9 mouse cellular contexts compared by ENCODE assay signal in the genomic region with DNA sequence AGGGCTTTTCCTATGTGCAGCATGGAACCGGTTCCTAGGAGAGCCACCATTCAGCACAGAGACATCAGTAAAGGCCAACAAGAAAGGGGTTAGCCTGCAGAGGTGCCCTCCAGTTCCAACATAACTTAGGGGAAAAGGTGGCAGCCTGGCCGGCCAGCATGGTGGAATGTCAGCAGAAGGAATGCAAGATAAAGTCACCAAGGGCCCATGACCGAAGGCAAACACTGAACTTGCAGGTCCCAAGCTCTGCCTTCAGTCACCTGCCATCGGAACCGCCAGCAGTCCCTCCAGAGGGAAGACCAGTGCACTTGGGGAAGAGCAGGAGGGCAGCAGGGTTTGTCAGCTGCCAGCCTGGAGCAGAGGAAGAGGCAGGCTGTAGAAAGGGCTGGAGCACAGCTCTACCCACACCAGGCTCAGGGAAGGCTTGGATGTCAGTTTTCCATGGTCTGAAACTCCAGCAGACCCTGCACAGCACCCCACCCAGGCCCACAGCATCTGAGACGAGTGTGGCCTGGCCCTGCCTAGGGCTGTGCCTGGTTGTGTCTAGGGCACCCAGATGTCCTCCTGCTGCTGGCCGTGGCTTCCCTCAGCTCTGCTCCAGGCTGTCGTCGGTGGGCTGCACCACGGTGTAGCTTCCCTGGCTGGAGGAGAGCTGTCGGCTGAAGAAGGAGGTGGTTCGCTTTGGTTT. TPM values are rescaled to one million over a fixed set of nuclear protein-coding genes. Genes with fewer than 3 reads are reported as not detected.
DNase-seq lines count a peak whose midpoint lies in the region; ATAC-seq and TF ChIP-seq lines count a peak whose summit lies in the region.
"Had no signal": no experiment of that assay in that cellular context is flagged by ENCODE, and none has a peak within 500 bp of the region (broad histone marks: within the 10 kb centered on the region; RNA-seq: fewer than 3 reads in every experiment).

No protein-coding gene starts in this region.

- H3K9me3 ChIP-seq in megakaryocyte, embryonic 14.5 days = no peaks in the 10 kb centered on the region
- no peaks in the 10 kb centered on the region for H3K9me3 ChIP-seq in heart, postnatal 0 days (replicated peaks; ENCODE audit: control insufficient read depth, low read length)
- H3K9me3 ChIP-seq in stomach, embryonic 14.5 days (ENCODE audit: control insufficient read depth, low read depth, low read length) = no peaks in the 10 kb centered on the region

- no peak for DNase-seq in gastrocnemius, adult 2 months
- DNase-seq in gastrocnemius, postnatal 10 days = no peak
- DNase-seq in heart, postnatal 0 days (ENCODE audit: low spot score) = peak; percentile 46
- no peak for DNase-seq in cerebellum, adult 18-20 months
- no peak for DNase-seq in right cerebral cortex, postnatal 10 days (ENCODE audit: low spot score in 2 of 2)
- DNase-seq: thymus, postnatal 25 days had no signal

- no peak for ATAC-seq in megakaryocyte, adult 5-6 weeks (ENCODE audit: poor library complexity, severe bottlenecking)
- no peak for ATAC-seq in heart, postnatal 0 days (ENCODE audit: insufficient read depth, low read depth)
- no peak for ATAC-seq in stomach, embryonic 14.5 days (ENCODE audit: insufficient number of reproducible peaks, insufficient read depth, low FRiP score, low read depth)

- TF ChIP-seq EP300 in heart, postnatal 0 days (IDR thresholded peaks at IDR 0.05; ENCODE audit: low read depth) = no peak

- peaks cover 65% of the 10 kb centered on the region for H3K36me3 ChIP-seq in megakaryocyte, embryonic 14.5 days (replicated peaks; ENCODE audit: low read length)
- peaks cover 37% of the 10 kb centered on the region for H3K36me3 ChIP-seq in heart, postnatal 0 days (replicated peaks; ENCODE audit: control insufficient read depth, insufficient read depth, low read length)
- H3K36me3 ChIP-seq in stomach, embryonic 14.5 days (ENCODE audit: control insufficient read depth, insufficient read depth, low read length) = peaks cover 10% of the 10 kb centered on the region; the same call in 1 of the 2 replicates

- intact Hi-C loops in gastrocnemius, adult 2 months (cut with DNase I) = no loop called here

- H3K4me1 ChIP-seq in megakaryocyte, embryonic 14.5 days = peaks cover 69% of the 10 kb centered on the region
- peaks cover 55% of the 10 kb centered on the region for H3K4me1 ChIP-seq in heart, postnatal 0 days (ENCODE audit: control insufficient read depth, insufficient read depth)
- H3K4me1 ChIP-seq in stomach, embryonic 14.5 days (ENCODE audit: control insufficient read depth, insufficient read depth, low read length) = peaks cover 26% of the 10 kb centered on the region

- H3K4me2 ChIP-seq in heart, postnatal 0 days (ENCODE audit: low read depth, low read length) = peak overlapping the region; percentile 49; the same call in 1 of the 2 replicates
- H3K4me2 ChIP-seq in stomach, embryonic 14.5 days (replicated peaks; ENCODE audit: low read depth, low read length) = no peak overlapping the region

- H3K27ac ChIP-seq in gastrocnemius, adult 2 months = peak overlapping the region; percentile 98
- peak overlapping the region; percentile 93 for H3K27ac ChIP-seq in heart, postnatal 0 days (ENCODE audit: low read depth)
- peak overlapping the region; percentile 52; the same call in 1 of the 2 replicates for H3K27ac ChIP-seq in stomach, embryonic 14.5 days (ENCODE audit: low read length)

- TF ChIP-seq CTCF in gastrocnemius, adult 2 months (IDR thresholded peaks at IDR 0.05) = no peak
- TF ChIP-seq CTCF in heart, postnatal 0 days (IDR thresholded peaks at IDR 0.05; ENCODE audit: low read depth) = no peak

- no peaks in the 10 kb centered on the region for H3K27me3 ChIP-seq in megakaryocyte, embryonic 14.5 days (replicated peaks)
- H3K27me3 ChIP-seq in heart, postnatal 0 days (ENCODE audit: control insufficient read depth, insufficient read depth, low read length) = no peaks in the 10 kb centered on the region
- no peaks in the 10 kb centered on the region for H3K27me3 ChIP-seq in stomach, embryonic 14.5 days (ENCODE audit: control insufficient read depth, insufficient read depth, low read length)

- peak overlapping the region; percentile 94 for H3K4me3 ChIP-seq in gastrocnemius, adult 2 months
- H3K4me3 ChIP-seq in megakaryocyte, embryonic 14.5 days (replicated peaks) = peak overlapping the region; percentile 64
- no peak overlapping the region for H3K4me3 ChIP-seq in heart, postnatal 0 days (ENCODE audit: low read depth, low read length)
- no peak overlapping the region for H3K4me3 ChIP-seq in stomach, embryonic 14.5 days (ENCODE audit: low read depth, low read length)

- H3K9ac ChIP-seq in heart, postnatal 0 days (replicated peaks; ENCODE audit: low read depth, low read length) = peak overlapping the region; percentile 49; the same call in 1 of the 2 replicates
- H3K9ac ChIP-seq in stomach, embryonic 14.5 days (replicated peaks; ENCODE audit: low read depth, low read length) = no peak overlapping the region

- 43% methylated on average over 12 of the region's 12 CpGs for WGBS in heart, postnatal 0 days
- 76% methylated on average over 12 of the region's 12 CpGs for WGBS in stomach, embryonic 14.5 days

RNA-seq across cellular contexts. Expression of a gene that starts 22.9 kb away (rescaled TPM):
- total RNA-seq in gastrocnemius, adult 2 months (2021) = 1 to 10 TPM; 3.4 to 4.0 TPM
- total RNA-seq in gastrocnemius, postnatal 10 days (2021) = 10 to 100 TPM in 1 of 2 experiments, 1 to 10 TPM in 1; 7.4 to 10.3 TPM
- polyA plus RNA-seq in megakaryocyte, embryonic 14.5 days (2012; ENCODE audit: insufficient read depth, low replicate concordance) = 28.5 and 57.6 TPM in 2 replicates
- total RNA-seq in megakaryocyte, adult 5-6 weeks (2015) = 21.4 and 21.9 TPM in 2 replicates
- total RNA-seq in megakaryocyte, adult 5-6 weeks (2017) = 19.3 and 23.3 TPM in 2 replicates
- total RNA-seq in heart, postnatal 0 days (2014; rRNA removed; ENCODE audit: low replicate concordance) = 29.1 and 53.8 TPM in 2 replicates
- polyA plus RNA-seq in heart, postnatal 0 days (2015; fragmentation: Nextera tagmentation; extraction: Ambion mirVana) = 12.8 and 14.9 TPM in 2 replicates
- polyA plus RNA-seq in stomach, embryonic 14.5 days (2014; fragmentation: Nextera tagmentation; extraction: Ambion mirVana) = 18.3 and 18.6 TPM in 2 replicates

RNA-seq across cellular contexts. Expression of a gene that starts 25.4 kb away (rescaled TPM):
- under 1 TPM; 0.79 to 0.84 TPM for total RNA-seq in gastrocnemius, adult 2 months (2021)
- 1 to 10 TPM; 2.6 to 3.5 TPM for total RNA-seq in gastrocnemius, postnatal 10 days (2021)
- 3.6 and 6.9 TPM in 2 replicates for polyA plus RNA-seq in megakaryocyte, embryonic 14.5 days (2012; ENCODE audit: insufficient read depth, low replicate concordance)
- total RNA-seq in megakaryocyte, adult 5-6 weeks (2015) = 55.6 and 67.9 TPM in 2 replicates
- 69.1 and 73.5 TPM in 2 replicates for total RNA-seq in megakaryocyte, adult 5-6 weeks (2017)
- 3.1 and 4.8 TPM in 2 replicates for total RNA-seq in heart, postnatal 0 days (2014; rRNA removed; ENCODE audit: low replicate concordance)
- 2.8 and 2.9 TPM in 2 replicates for polyA plus RNA-seq in heart, postnatal 0 days (2015; fragmentation: Nextera tagmentation; extraction: Ambion mirVana)
- polyA plus RNA-seq in stomach, embryonic 14.5 days (2014; fragmentation: Nextera tagmentation; extraction: Ambion mirVana) = 1.8 and 2.8 TPM in 2 replicates

RNA-seq across cellular contexts. Expression of a gene that starts 41.8 kb away (rescaled TPM):
- total RNA-seq in gastrocnemius, adult 2 months (2021) = under 1 TPM; 0.10 to 0.20 TPM
- total RNA-seq in gastrocnemius, postnatal 10 days (2021) = under 1 TPM; 0.82 to 0.95 TPM
- 0.57 and 1.3 TPM in 2 replicates for polyA plus RNA-seq in megakaryocyte, embryonic 14.5 days (2012; ENCODE audit: insufficient read depth, low replicate concordance)
- 0.54 and 0.59 TPM in 2 replicates for total RNA-seq in megakaryocyte, adult 5-6 weeks (2015)
- total RNA-seq in megakaryocyte, adult 5-6 weeks (2017) = 1.0 and 1.8 TPM in 2 replicates
- total RNA-seq in heart, postnatal 0 days (2014; rRNA removed; ENCODE audit: low replicate concordance) = 0.81 and 3.3 TPM in 2 replicates
- 0.85 and 0.91 TPM in 2 replicates for polyA plus RNA-seq in heart, postnatal 0 days (2015; fragmentation: Nextera tagmentation; extraction: Ambion mirVana)
- polyA plus RNA-seq in stomach, embryonic 14.5 days (2014; fragmentation: Nextera tagmentation; extraction: Ambion mirVana) = 3.1 and 3.2 TPM in 2 replicates

Comparison
In these comparisons a context has a peak if more than half of its experiments do, and no peak if none do; other contexts are left out.
1. H3K4me3 ChIP-seq: peak in gastrocnemius, adult 2 months (single experiment) and megakaryocyte, embryonic 14.5 days (single experiment); none in heart, postnatal 0 days (single experiment) and stomach, embryonic 14.5 days (single experiment).
2. Peak in every context shown above with its lines, with median percentiles within 50 percentile points of each other: H3K27ac ChIP-seq.